Mouse (Mus musculus) B cell, adult 62 days (primary cell): ENCODE results near the gene Cd7. TPM values are rescaled to one million over a fixed set of nuclear protein-coding genes. Genes with fewer than 3 reads are reported as not detected.

Source experiments
- total RNA-seq: library from RNA; stranded (reverse); gene quantifications from 4 replicates; pipeline ENCODE4 v1.2.4, GENCODE M21; 2023

Cd7 gene
- 5.7 to 8.3 TPM (median 7.3 TPM) in 4 replicates for total RNA-seq

DNA sequence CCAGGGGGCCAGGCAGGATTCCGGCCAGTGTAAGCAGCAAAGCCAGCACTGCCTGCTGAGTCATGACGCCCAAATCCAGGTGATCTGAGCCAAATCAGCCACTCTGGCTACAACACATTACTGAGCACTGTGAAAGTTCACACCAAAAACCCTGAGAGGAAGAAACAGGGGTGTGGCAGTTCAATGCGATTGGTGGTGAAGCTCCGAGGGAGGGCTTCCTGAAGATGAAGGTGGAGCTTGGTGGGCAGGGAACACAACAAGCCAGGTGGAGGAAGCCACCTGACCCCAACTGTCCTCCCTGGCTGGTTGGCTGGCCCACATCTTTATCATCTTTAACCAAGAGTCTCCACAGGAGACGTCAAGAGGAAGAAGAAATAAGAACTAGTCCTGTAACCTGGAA is at the start of gene Cd7:
Cd7 (minus strand) TSS at position 117 of the 400 bp plus-strand sequence.

DNA sequence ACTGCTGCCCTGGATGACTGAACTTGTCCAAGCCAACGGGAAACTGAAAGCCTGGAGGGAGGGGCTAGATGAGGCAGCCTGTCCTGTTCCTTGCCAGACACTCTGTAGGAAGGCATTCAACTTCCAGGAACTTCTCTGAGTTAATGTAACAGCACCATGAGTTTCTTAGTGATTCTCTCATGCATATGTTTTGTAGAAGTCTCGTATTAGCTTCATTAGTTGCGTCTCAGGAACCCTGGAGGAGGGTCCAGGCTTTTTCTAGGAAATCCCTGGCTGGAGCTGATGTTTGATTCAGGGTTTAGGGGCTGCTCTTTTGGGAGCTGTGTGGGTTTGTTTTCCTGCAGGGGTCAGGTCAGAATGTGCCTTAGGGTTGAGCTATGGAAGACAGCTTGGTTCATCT is 41.9 kb upstream of the Cd7 start, which contains the start of gene Sectm1a:
Sectm1a (minus strand) TSS at position 101 of the 400 bp plus-strand sequence.

DNA sequence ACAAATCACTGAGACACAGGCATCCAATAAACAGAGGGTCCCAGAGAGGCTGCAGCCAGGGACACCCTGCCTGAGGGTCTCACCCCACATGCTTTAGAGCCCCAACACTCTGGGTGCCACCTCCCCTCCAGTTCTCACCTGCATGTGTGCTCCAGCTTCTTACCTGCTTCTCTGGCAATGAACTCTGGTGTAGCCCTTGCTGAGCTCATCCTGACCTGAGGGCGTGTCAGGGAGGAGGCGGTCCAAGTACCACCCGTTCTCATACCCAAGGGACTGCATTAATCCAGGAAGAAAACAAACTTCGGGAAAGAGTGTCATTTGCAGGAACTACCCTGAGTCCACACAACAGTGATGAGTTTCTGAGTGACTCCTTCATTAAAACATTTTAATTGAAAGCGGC is 24.2 kb upstream of the Cd7 start, which contains the start of gene Sectm1b:
Sectm1b (minus strand) TSS at position 191 of the 400 bp plus-strand sequence.

DNA sequence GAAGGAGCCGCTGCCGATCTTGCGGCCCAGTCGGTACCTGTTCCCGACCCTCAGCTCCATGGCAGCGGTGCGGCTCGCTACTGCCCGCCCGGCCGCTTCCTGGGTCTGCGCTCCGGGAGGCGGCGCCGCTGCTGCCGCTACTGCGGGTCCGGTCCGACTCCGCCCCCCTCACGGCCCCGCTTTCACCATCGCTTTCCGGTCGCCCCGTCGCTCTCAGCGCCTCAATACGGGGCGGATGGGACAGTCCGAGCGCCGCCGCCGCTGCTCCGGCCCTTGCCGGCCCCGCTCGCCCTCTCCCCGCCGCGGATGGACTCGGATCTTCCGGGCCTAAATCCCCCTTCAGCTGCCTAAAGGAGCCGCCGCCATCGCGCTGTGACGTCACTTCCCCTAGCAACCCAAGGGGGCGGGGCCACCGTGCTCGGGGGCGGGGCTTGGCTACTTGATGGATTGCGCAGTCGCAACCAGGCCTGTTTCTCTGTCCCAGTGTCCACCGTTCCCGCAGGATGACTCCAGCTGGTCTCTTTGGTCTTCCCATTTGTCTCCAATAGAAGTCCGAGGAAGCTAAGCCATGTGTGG is 48.2 kb downstream of the Cd7 start, which contains the start of gene Csnk1d:
Csnk1d (minus strand) TSS at position 380 of the 576 bp plus-strand sequence.

Other genes with a start within 250 kb of the Cd7 start
- gene Dus1l, start 243.0 kb downstream of the Cd7 start, total RNA-seq: 49.8 to 57.3 TPM (median 53.2 TPM) in 4 replicates
- 117 to 130 TPM (median 124 TPM) in 4 replicates for gene Fasn, start 214.9 kb downstream of the Cd7 start, total RNA-seq
- 0.54 to 1.0 TPM (median 0.88 TPM) in 4 replicates for gene Ccdc57, start 106.5 kb downstream of the Cd7 start, total RNA-seq
- 0.95 to 1.4 TPM (median 1.3 TPM) in 4 replicates for gene Slc16a3, start 90.9 kb downstream of the Cd7 start, total RNA-seq
- gene Csnk1d, start 48.1 kb downstream of the Cd7 start, total RNA-seq: 132 to 152 TPM (median 140 TPM) in 4 replicates
- gene Sectm1b, start 24.2 kb upstream of the Cd7 start, total RNA-seq: not detected in 4 replicates
- not detected in 4 replicates for gene Sectm1a, start 41.8 kb upstream of the Cd7 start, total RNA-seq
- gene Tex19.2, start 79.3 kb upstream of the Cd7 start, total RNA-seq: not detected in 4 replicates
- not detected in 4 replicates for gene Tex19.1, start 106.7 kb upstream of the Cd7 start, total RNA-seq
- not detected in 4 replicates for gene Uts2r, start 120.9 kb upstream of the Cd7 start, total RNA-seq
- gene Hexdc, start 165.0 kb upstream of the Cd7 start, total RNA-seq: 14.1 to 17.5 TPM (median 15.9 TPM) in 4 replicates
- gene Ogfod3, start 165.3 kb upstream of the Cd7 start, total RNA-seq: 8.8 to 11.3 TPM (median 9.1 TPM) in 4 replicates
- 95.7 to 109 TPM (median 107 TPM) in 4 replicates for gene Cybc1, start 189.9 kb upstream of the Cd7 start, total RNA-seq
- gene Narf, start 197.8 kb upstream of the Cd7 start, total RNA-seq: 39.7 to 49.5 TPM (median 45.0 TPM) in 4 replicates
- gene Foxk2, start 220.6 kb upstream of the Cd7 start, total RNA-seq: 37.7 to 47.8 TPM (median 40.8 TPM) in 4 replicates